Mouse (Mus musculus) thymus, postnatal 25 days (tissue): ENCODE data around the gene Hnrnpu.
"Not testable (repeated sequence)": the region's sequence is repeated elsewhere in the genome, so short reads cannot be mapped to it uniquely, and the experiment has no call there.

ENCODE experiments used
- DNase-seq: peaks from one replicate; pipeline ENCODE4 v3.0.0; 2022

Gene Hnrnpu

DNA sequence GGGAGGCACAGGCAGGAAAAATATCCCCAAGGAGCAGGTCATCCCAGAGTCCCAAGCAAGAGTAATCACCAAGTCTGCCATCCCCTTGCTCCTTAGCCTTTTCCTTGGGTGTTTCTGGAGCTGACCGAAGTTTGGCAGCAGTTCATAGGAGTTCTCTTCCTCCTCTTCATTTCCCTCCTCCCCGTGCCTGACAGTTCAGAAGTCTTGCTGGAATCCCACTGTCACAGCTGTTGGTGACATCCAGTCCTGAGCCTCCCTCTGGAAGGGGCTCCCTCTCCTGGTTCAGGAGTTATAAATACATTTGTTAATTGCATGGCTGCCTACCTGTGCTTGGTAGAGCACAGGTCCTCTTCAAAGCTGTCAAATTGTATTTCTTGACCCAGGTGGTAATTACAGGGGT lies 28.1 kb downstream of the Hnrnpu start:
- no peak for DNase-seq

DNA sequence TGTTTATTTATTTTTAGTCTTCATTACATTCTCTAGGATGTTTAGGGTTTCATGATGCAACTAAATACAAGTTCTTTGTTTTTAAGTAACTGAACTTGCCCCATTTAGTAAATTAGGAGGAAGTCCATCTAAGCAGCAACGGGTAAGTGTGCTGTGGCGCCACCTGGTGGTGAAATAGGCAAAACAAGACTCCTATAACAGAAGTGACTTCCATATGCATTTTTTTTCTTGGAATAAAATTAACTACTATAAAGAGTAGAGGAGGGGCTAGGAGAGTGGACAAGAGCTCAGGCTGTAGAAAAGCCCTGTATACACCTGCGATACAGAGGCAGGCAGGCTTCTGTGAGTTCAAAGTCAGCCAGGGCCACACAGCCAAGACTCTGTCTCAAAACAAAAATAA lies 34.2 kb downstream of the Hnrnpu start:
- DNase-seq, result peak; percentile 67

DNA sequence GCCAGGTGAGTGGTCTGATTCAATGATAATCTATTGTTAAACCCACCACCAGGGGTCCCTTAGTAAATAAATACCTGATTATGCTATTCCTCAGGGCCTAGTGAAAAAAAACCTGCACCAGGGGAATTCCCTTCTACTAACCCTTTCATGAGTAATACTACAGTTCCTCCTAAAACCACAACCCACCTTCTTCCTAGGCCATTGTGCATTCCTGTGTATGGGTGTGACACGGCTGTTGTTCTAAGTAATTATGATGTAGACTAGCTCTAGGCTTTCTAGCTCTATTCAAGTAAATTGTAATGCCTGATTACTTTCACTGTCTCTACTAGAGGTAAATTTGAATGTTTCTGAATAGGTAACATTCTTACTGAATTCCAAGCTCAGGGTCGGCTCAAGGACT lies 36.3 kb downstream of the Hnrnpu start:
- DNase-seq, result not testable (repeated sequence)

DNA sequence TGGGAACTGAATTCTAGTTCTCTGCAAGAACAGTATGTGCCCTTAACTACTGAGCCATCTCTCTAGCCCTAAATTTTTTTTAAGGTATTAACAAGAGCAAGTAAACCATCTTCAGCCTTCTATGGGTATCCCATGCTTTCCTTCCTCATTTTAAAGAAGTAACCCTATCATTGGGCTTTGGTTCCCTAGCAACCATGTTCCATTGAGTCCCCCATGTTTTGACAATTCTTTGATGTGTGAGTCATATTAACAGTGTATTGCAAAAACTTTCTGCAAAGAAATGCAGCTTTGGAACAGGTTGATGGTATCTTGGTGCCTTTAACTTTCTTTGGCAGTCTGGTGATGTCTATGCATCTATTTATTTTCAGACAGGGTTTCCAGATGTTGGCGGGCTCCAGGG lies 43.5 kb downstream of the Hnrnpu start:
- no peak for DNase-seq

DNA sequence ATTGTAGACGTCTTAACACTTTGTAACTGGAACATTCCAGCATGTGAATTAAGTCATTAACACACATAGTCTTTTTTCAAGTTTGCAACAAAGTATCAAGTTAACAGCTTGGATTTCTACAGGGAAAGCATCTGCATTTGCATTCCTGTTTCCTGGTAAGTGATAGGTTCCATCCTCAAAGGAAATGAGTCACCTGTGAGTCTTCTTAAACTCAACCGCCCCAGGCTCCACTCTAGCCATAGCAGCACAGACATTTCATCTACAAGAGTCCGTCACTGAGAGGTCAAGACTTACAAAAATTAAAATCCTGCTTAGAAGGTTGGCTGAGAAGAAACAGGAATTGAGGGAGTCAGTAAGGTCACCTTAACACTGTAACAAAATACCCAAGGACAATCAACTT lies 45.9 kb downstream of the Hnrnpu start:
- no peak for DNase-seq

DNA sequence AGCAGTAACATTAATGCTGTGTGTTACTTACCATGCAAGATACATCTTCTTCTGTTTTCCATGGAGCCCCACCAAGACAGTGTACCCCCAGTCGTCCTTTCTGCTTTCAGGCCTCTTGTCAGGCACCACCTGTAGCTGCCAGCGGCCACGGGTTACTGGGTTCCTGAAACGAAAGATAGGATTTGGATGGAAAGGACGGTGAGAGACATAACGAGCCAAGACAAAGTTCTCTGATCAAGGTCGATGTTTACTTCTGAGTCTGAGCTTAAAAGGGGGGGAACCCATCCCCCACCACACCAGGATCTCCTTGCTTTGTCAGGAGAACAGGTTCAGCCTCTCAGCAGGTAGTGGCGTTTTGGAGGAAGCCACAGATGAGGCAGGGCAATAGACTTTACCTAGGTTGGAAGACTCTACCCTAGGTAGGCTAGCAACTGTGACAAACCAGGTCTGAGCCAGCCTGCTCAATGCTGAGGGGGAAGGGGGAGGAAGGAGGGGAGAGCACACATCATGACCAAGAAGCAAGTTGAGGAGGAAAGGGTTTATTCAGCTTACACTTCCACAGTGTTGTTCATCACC lies 49.9 kb downstream of the Hnrnpu start:
- DNase-seq, result no peak

DNA sequence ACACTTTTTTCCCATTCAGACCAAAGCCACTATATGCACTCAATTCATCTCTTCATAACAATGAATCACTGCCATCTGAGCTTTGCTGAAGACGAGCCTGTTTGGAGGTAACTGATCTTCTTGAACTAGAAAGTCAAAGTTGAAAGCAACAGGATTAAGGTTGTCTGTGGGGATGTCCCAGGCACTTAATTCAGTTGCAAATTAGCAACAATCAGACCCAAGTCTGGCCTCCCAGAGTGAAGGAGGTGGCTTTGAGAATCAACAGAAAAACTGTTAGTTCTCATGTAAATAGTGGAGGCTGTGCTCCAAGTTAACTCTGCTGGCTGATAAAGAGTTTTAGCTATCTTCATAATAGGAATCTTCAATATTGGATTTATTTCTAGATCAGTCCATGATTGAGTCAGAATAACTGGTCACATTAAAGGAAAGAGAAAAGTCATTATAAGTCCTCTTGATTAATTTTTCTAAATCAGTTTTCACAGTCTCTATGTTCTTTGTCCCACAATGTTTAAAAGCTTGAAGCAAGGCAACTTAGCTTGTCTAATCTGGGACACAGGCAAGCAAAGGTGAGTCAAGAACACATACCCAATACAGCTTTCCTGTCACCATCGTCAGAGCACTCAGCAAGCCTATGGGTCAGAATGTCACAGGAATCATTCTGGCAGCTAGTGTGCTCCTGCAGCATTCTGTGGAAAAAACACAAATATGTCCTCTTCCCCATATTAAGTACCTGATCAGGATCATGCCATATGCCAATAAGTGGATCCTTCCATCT lies 53.5 kb downstream of the Hnrnpu start:
- no peak for DNase-seq

DNA sequence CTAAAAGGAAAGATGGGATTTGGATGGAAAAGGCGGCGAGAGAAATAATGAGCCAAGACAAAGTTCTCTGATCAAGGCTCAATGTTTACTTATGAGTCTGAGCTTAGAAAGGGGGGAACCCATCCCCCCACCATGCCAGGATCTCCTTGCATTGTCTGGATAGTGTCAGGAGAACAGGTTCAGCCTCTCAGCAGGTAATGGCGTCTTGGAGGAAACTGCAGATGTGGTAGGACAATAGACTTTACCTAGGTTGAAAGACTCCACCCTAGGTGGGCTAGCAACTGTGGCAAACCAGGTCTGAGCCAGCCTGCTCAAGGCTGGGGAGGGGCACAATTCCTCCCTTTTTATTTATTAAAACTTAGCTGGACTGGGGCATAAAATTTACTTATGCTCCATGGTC lies 54.3 kb downstream of the Hnrnpu start:
- DNase-seq, result not testable (repeated sequence)

DNA sequence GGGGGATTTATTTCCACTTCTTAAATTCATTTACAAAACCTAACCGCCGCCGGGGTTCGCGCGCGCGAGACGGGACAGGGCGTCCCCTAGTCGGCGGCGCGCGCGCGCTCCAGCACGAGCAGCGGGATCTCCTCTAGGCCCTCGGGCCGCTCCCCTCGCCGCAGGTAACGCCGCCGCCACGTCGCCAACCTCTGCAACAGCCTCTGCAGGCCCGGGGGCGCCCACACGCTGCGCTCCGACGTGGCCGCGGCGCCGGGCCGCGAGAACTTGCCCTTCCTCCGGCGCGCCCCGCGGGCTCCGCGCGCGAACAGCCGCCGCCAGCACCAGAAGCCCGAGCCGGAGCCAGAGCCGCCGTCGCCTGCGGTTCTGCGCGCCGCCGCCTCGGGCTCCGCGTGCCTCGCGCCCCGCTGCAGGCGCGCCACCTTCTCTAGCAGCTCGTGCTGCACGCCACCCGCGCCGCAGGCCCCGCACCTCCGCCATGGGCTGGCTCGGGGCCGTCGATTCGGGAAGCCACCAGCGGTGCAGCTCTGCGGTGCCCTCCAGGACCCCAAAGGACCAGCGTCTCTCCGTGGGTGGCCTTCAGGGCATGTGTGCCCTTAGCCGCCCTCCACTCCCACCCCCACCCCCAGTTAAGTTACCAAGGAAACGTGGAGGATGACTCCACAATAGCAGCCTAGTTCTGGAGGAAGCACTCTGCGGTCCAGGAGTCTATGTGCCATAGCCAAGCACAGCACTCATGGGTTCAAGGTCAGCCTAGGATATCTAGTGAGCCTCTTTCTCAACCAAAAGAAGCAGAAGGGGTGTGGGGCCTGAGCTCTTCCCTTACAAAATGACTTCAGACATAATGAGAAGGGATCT lies 61.3 kb downstream of the Hnrnpu start:
- peak; percentile 59 for DNase-seq

DNA sequence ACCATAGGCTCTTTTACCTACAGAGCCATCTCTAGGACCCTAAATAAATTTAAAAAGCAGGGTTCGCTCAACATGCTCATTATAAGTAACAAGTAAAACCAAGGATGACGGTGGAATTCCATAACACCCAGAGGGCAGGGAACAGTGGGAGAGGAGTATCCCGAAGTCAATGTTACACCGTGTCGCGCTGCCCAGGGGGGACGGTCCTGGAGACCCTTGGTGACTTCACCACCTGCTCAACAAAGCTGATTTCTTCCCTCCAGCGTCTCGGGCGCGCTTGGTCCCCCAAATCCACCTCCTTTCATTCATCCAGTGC lies 61.9 kb downstream of the Hnrnpu start:
- DNase-seq, result no peak

DNA sequence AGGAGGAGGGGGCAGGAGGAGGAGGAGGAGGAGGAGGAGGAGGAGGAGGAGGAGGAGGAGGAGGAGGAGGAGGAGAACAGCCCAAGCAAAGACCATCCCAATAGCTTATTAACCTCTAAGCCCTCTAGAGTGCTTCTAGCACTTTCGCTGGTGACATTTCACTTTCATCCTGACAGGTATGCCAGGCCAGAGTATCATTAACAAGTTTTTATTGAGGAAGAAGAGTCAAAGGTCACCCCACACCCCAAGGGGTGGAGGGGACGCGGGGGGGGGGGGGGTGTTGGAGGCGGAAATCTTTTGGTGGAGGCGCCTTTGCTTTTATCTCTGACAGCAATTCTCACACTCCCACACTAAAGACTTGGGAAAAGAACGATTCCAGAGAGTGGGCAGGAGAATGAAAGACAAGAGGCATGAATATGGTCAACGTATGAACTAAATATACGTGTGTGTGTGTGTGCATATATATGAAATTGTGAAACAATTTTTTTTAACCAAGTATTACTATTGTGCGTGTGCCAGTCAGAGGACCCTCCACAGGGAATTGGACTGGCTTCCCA lies 62.3 kb downstream of the Hnrnpu start:
- DNase-seq, result no peak
